Mouse (Mus musculus) thymus, adult 2 months (tissue): ENCODE results near the gene Sin3a. TPM values are rescaled to one million over a fixed set of nuclear protein-coding genes. Genes with fewer than 3 reads are reported as not detected.

ENCODE experiments used
- DNase-seq: peaks from one replicate; pipeline ENCODE4 v3.0.0; 2021
- H3K27ac ChIP-seq: fragments of 200-500 bp; 2 replicates; pipeline ENCODE4 v1.5.1; 2012; ENCODE audit warnings: low read length, control low read depth; ENCODE audit not compliant: control insufficient read depth, insufficient read depth
- H3K27me3 ChIP-seq: fragments of 200-500 bp; 2 replicates; pipeline ENCODE4 v1.6.1; 2012; ENCODE audit warnings: mild to moderate bottlenecking, low read length, moderate library complexity, mixed read lengths; ENCODE audit not compliant: control insufficient read depth, insufficient read depth
- H3K36me3 ChIP-seq: fragments of 200-500 bp; 2 replicates; pipeline ENCODE4 v1.6.1; 2012; ENCODE audit warnings: mild to moderate bottlenecking, low read length, moderate library complexity; ENCODE audit not compliant: control insufficient read depth, insufficient read depth
- H3K4me1 ChIP-seq: fragments of 200-500 bp; replicated peaks from 2 replicates; pipeline ENCODE4 v1.6.1; 2012; ENCODE audit warnings: low read length; ENCODE audit not compliant: control insufficient read depth, insufficient read depth
- H3K4me3 ChIP-seq: fragments of 200-500 bp; 2 replicates; pipeline ENCODE4 v1.5.1; 2012; ENCODE audit warnings: mild to moderate bottlenecking, low read length, control low read depth, moderate library complexity; ENCODE audit not compliant: control insufficient read depth, insufficient read depth
- CTCF ChIP-seq: fragments of 200-500 bp; IDR thresholded peaks from 2 replicates; pipeline ENCODE4 v1.5.1; 2012; ENCODE audit warnings: mild to moderate bottlenecking, control low read depth, low read length, moderate library complexity, borderline replicate concordance; ENCODE audit not compliant: control insufficient read depth, poor library complexity, insufficient read depth; ENCODE audit errors: extremely low read depth
- POLR2A ChIP-seq: fragments of 200-500 bp; IDR thresholded peaks from 2 replicates; pipeline ENCODE4 v1.6.1; 2012; ENCODE audit warnings: mild to moderate bottlenecking, low read length, control low read depth, moderate library complexity; ENCODE audit not compliant: control insufficient read depth, poor library complexity, insufficient read depth; ENCODE audit errors: extremely low read depth
- WGBS: fragments of 180-500 bp; shearing (Covaris S2); methylation state at CpG from one replicate; pipeline ENCODE4 v1.1.7; 2018; 5-methylcytosine and 5-hydroxymethylcytosine counted together
- polyA plus RNA-seq: library from polyadenylated mRNA; depleted of rRNA; stranded (reverse); fragments of >200 nt; gene quantifications from 2 replicates; pipeline ENCODE4 v1.2.3, GENCODE M21; 2012; rRNA removed

The Sin3a gene
- polyA plus RNA-seq, 1 experiment = 237 TPM

- Histone ChIP-seq H3K27me3 (no peaks in the 10 kb centered on the region), H3K4me3 (peak overlapping the region; percentile 81), H3K4me1 (peaks cover 16% of the 10 kb centered on the region), H3K27ac (peak overlapping the region; percentile 77), H3K36me3 (peaks cover 9% of the 10 kb centered on the region)
- TF ChIP-seq POLR2A (no peak), CTCF (no peak)
- 20% methylated on average over 13 of the region's 13 CpGs for WGBS
- no peak for DNase-seq
Measured at GRCm38 (mm10) chr9:57157499-57157898, 85.7 kb downstream of the Sin3a start.

- TF ChIP-seq POLR2A (no peak), CTCF (no peak)
- Histone ChIP-seq H3K4me3 (peak within 1 kb of the TSS; percentile 81), H3K27me3 (no peaks in the 10 kb centered on the region), H3K4me1 (peaks cover 16% of the 10 kb centered on the region), H3K27ac (peak within 1 kb of the TSS; percentile 77), H3K36me3 (peaks cover 9% of the 10 kb centered on the region)
- DNase-seq = peak; percentile 84
- WGBS = under 1% methylated on average over 24 of the region's 24 CpGs
Measured at GRCm38 (mm10) chr9:57158013-57158470, 86.2 kb downstream of the Sin3a start, which contains the start of gene Commd4. Gene Commd4 (minus strand): TSS chr9:57158331.

GRCm38 (mm10) chr9:57158506-57158905, 86.7 kb downstream of the Sin3a start:
- 37% methylated on average over 11 of the region's 11 CpGs for WGBS
- no peak for TF ChIP-seq CTCF
- no peak overlapping the region for H3K27ac ChIP-seq

GRCm38 (mm10) chr9:57162496-57162895, 90.7 kb downstream of the Sin3a start:
- Histone ChIP-seq H3K36me3 (no peaks in the 10 kb centered on the region), H3K4me3 (no peak overlapping the region), H3K27ac (no peak overlapping the region), H3K27me3 (no peaks in the 10 kb centered on the region), H3K4me1 (peaks cover 6% of the 10 kb centered on the region)
- TF ChIP-seq CTCF = no peak
- TF ChIP-seq POLR2A = no peak
- no peak for DNase-seq
- 5% methylated on average over 3 of the region's 3 CpGs for WGBS

More at GRCm38 (mm10) chr9:57158506-57158905, 86.7 kb downstream of the Sin3a start:
- DNase-seq = no peak
- Histone ChIP-seq H3K4me1 (peaks cover 16% of the 10 kb centered on the region), H3K36me3 (peaks cover 9% of the 10 kb centered on the region), H3K27me3 (no peaks in the 10 kb centered on the region), H3K4me3 (no peak overlapping the region)

DNA sequence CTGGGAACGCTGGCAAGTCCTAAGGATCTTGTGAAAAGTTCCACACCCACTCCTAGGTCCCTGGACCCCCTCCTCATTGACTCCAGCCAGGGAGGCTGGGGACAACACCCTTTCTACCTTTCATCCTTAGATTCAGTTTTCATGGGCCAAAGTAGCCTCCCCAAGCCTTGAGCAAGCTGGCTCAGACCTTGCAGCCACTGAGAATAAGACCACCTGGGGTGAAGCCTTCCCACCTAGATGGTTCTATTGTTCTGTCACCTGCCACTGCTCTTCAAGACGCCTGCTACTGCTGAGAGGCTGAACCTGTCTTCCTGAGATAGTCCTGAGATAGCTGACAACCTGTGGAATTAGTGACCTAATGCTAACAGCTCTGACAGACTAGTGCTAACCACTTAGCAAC, 91.3 kb downstream of the Sin3a start:
- Histone ChIP-seq H3K27ac (no peak overlapping the region), H3K36me3 (no peaks in the 10 kb centered on the region), H3K4me3 (no peak overlapping the region), H3K27me3 (no peaks in the 10 kb centered on the region), H3K4me1 (peaks cover 3% of the 10 kb centered on the region; the same call in 1 of the 2 replicates)
- WGBS = 65% methylated on average over 2 of the region's 2 CpGs
- no peak for DNase-seq
- TF ChIP-seq CTCF (no peak), POLR2A (no peak)

- DNase-seq = no peak
- H3K27ac ChIP-seq = no peak overlapping the region
- no peaks in the 10 kb centered on the region for H3K36me3 ChIP-seq
- no peaks in the 10 kb centered on the region for H3K4me1 ChIP-seq
- no peak overlapping the region for H3K4me3 ChIP-seq
- 92% methylated on average over 2 of the region's 2 CpGs for WGBS
- H3K27me3 ChIP-seq = no peaks in the 10 kb centered on the region
- TF ChIP-seq CTCF (no peak), POLR2A (no peak)
Measured at GRCm38 (mm10) chr9:57166173-57166572, 94.3 kb downstream of the Sin3a start.

- no peak overlapping the region for H3K4me3 ChIP-seq
- DNase-seq = no peak
- 88% methylated on average over 5 of the region's 5 CpGs for WGBS
- no peaks in the 10 kb centered on the region for H3K27me3 ChIP-seq
- no peaks in the 10 kb centered on the region for H3K36me3 ChIP-seq
- H3K4me1 ChIP-seq = no peaks in the 10 kb centered on the region
- no peak for TF ChIP-seq CTCF
- no peak for TF ChIP-seq POLR2A
- H3K27ac ChIP-seq = no peak overlapping the region
Measured at GRCm38 (mm10) chr9:57168411-57168810, 96.6 kb downstream of the Sin3a start.

Other genes with a start within 250 kb of the Sin3a start
- gene Odf3l1, start 207.4 kb upstream of the Sin3a start, polyA plus RNA-seq = 2.2 TPM in 2 replicates
- 3.5 and 3.6 TPM in 2 replicates for gene Cspg4, start 207.0 kb upstream of the Sin3a start, polyA plus RNA-seq
- 15.0 and 15.6 TPM in 2 replicates for gene Snx33, start 143.7 kb upstream of the Sin3a start, polyA plus RNA-seq
- 315 and 327 TPM in 2 replicates for gene Imp3, start 134.6 kb upstream of the Sin3a start, polyA plus RNA-seq
- gene Snupn, start 121.2 kb upstream of the Sin3a start, polyA plus RNA-seq = 6.1 and 6.3 TPM in 2 replicates
- 15.0 and 20.5 TPM in 2 replicates for gene Ptpn9, start 77.1 kb upstream of the Sin3a start, polyA plus RNA-seq
- 230 and 269 TPM in 2 replicates for gene Man2c1, start 58.6 kb downstream of the Sin3a start, polyA plus RNA-seq
- 47.2 and 49.1 TPM in 2 replicates for gene Neil1, start 76.3 kb downstream of the Sin3a start, polyA plus RNA-seq
- gene Commd4, start 86.3 kb downstream of the Sin3a start, polyA plus RNA-seq = 318 and 366 TPM in 2 replicates
- 0.03 and 0.06 TPM in 2 replicates for gene Trcg1, start 164.5 kb downstream of the Sin3a start, polyA plus RNA-seq
- gene 1700017B05Rik, start 190.6 kb downstream of the Sin3a start, polyA plus RNA-seq = 43.5 and 54.4 TPM in 2 replicates